Mouse (Mus musculus) bone marrow, adult 2 months (tissue): ENCODE measurements around the gene Mtrf1l.
A peak's percentile ranks its signal among the peaks of the same experiment; 100 is the strongest.

ENCODE experiments used
- CTCF ChIP-seq: fragments of 200-500 bp; IDR thresholded peaks from 2 replicates; pipeline ENCODE4 v1.5.1; 2011; ENCODE audit warnings: low read length, control low read depth; ENCODE audit not compliant: control insufficient read depth, insufficient read depth
- POLR2A ChIP-seq: fragments of 200-500 bp; IDR thresholded peaks from 2 replicates; pipeline ENCODE4 v1.6.1; 2011; ENCODE audit warnings: low read depth, mild to moderate bottlenecking, control low read depth, low read length, borderline replicate concordance; ENCODE audit not compliant: control insufficient read depth

- TF ChIP-seq CTCF (peak; percentile 18; the same call in 1 of the 2 replicates), POLR2A (peak; percentile 68; the same call in 1 of the 2 replicates)
These were observed at the start of gene Mtrf1l for GRCm38 (mm10) chr10:5823740-5824491.
